8 mouse cellular contexts compared by ENCODE assay signal in the genomic region with DNA sequence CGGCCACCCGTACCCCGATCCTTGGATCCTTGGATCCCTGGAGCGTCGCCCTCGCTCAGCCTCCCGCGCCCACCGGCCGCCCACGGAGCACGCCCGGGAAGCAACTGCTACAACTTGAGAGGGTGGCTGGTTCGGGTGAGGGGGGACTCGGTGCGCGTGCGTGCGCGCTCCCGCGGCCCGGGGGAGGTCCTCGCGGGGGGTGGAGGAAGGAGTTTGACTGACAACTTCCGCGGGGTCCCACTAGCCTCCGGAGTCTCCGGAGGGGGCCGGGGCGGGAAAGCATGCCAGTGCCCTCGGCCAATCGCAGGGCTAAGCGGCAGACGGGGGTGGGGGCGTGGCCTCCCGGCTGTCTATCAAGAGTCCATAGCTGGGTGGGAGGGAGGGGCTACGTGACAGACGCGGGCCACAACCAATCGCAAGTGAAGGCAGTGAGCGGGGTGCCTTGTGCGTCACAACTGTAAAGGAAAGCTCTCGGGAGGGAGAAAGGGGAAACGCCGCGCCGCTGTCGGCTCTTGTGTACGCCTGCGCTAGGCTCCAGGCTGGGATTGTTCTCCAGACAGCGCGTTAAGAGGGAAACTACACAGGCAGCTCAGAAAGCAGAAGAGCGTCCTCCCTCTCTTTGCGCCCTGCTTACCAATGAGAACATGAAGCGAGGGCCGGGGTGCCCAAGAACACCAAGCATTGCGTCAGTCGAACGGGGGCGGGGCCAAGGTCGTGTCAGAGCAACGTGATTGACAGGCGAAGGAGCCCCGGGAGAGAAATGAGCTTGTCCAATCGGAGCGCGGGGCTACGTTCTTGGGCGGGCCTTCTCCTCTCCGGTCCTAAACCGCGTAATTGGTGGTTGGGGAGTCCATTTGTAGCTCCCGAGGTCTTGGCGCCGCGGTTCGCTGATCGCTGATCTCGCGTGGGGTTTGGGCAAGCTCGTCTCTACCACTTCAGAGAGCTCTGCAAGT. TPM values are rescaled to one million over a fixed set of nuclear protein-coding genes. Genes with fewer than 3 reads are reported as not detected.
DNase-seq lines count a peak whose midpoint lies in the region; ATAC-seq lines count a peak whose summit lies in the region.

No protein-coding gene starts in this region.

- peak; percentile 100 for DNase-seq in adrenal gland, adult (ENCODE audit: inconsistent age in 2 of 2, low spot score in 1 of 2)
- DNase-seq in embryo, embryonic 10.5 days (ENCODE audit: low spot score), result peak; percentile 100
- DNase-seq in gastrocnemius, postnatal 14 days, result peak; percentile 100
- DNase-seq in left cerebral cortex, postnatal 10 days (ENCODE audit: extremely low spot score in 1 of 2, low spot score in 2 of 2), result peak; percentile 99 to 100
- peak; percentile 99 for DNase-seq in right cerebral cortex, postnatal 25 days
- DNase-seq in urinary bladder, postnatal 4 days (ENCODE audit: low spot score in 2 of 2), result peak; percentile 99 to 100

- ATAC-seq in inflammation-experienced regulatory T-cells, adult 6 months, result peak; percentile 81
- ATAC-seq in megakaryocyte-erythroid progenitor cell, adult 5-6 weeks (replicated peaks; ENCODE audit: low FRiP score, low TSS enrichment, poor library complexity, severe bottlenecking), result peak; percentile 94

- intact Hi-C loops in gastrocnemius, postnatal 14 days (cut with DNase I; ENCODE audit: low total_unique reads), result loop anchor here (10.0 kb wide), 1 partner anchor 168 kb away; no protein-coding TSS in a partner anchor
- intact Hi-C loops in left cerebral cortex, postnatal 10 days (cut with DNase I), result no loop called here

RNA-seq across cellular contexts. Expression of a gene that starts 5.9 kb away (rescaled TPM):
- 10 to 100 TPM; 63.0 to 67.2 TPM for total RNA-seq in gastrocnemius, postnatal 14 days (2021)
- polyA plus RNA-seq in inflammation-experienced regulatory T-cells, adult 6 months (2017; shearing (Covaris generic)), result 10 to 100 TPM; 33.7 to 66.6 (median 43.3) TPM
- total RNA-seq in left cerebral cortex, postnatal 10 days (2021), result 10 to 100 TPM; 60.5 to 64.3 TPM
- 55.0 and 74.1 TPM in 2 replicates for total RNA-seq in megakaryocyte-erythroid progenitor cell, adult 5-6 weeks (2014; fragmentation: Nextera tagmentation)
- total RNA-seq in megakaryocyte-erythroid progenitor cell, adult 5-6 weeks (2017), result 61.8 and 97.2 TPM in 2 replicates

Comparison
In these comparisons a context has a peak if more than half of its experiments do, and no peak if none do; other contexts are left out.
1. Peak in every context shown above with its lines: DNase-seq and ATAC-seq.